Mouse (Mus musculus) forelimb bud, embryonic 11.5 days (tissue): Measurements from ENCODE around the gene Zfp65.
"Not testable (repeated sequence)": the region's sequence is repeated elsewhere in the genome, so short reads cannot be mapped to it uniquely, and the experiment has no call there.

Source experiments
- DNase-seq: peaks from one replicate; pipeline ENCODE4 v3.0.0-alpha.2; 2012; ENCODE audit warnings: low read depth, low spot score

Zfp65 gene

DNA sequence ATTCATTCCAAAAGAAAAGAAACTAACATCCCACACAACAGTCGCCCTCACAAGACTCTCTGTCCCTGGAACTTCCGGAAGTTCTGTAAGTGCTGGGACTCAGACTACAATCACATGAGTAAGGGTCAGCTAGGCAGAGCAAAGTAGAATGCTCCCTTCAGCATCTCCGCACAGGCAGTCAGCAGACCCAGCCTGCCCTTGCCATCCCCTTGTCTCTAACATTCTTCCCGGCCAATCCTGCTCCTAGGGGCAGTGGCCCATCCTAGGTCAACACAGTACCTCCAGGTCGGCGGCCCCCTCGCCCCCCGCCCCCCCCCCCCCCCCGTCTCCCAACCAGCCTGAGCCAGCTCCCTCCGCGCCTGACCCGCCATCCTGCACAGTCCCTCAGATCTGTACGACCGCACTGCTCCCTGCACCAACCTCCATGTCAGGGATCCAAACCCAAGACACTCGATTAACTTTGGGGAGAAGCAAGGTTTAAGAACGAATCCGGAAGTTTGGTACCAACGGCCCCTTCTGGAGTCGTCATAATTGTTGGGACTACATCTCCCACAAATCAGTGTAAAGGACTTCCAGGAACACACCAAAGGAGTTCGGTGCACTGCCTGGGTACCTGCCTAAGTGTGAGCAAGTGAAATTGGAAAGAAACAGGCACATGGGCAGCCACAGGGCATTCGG is at the start of gene Zfp65:
Zfp65 (minus strand) TSS at position 533 of the 678 bp plus-strand sequence.
- DNase-seq, result peak; percentile 52

- no peak for DNase-seq
Observed at GRCm38 (mm10) chr13:67763031-67763768, 34.2 kb upstream of the Zfp65 start.

DNA sequence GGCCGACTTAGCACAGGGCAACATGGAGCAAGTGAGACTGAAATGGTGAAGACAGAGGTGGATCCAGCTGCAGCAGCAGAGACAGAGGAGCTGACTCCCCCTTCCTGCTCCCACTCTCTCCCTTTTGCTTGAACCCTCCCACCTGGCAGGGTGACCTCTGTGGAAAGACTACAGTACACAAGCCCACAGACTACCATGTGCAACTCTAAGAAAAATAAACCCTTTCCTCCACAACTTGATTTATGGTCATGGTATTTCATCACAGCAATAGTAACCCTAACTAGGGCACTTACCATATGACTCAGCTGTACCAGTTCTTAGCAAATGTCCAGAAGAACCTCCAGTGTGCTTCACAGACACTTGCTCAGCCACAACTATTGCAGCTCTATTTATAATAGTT is 31.0 kb upstream of the Zfp65 start:
- no peak for DNase-seq

GRCm38 (mm10) chr13:67755761-67756160 is 26.8 kb upstream of the Zfp65 start:
- DNase-seq, result no peak

- DNase-seq, result peak; percentile 40
Observed at GRCm38 (mm10) chr13:67754333-67755306, 25.6 kb upstream of the Zfp65 start, which contains the start of gene Zfp85. Gene Zfp85, minus strand, starts transcription at chr13:67755228.

DNA sequence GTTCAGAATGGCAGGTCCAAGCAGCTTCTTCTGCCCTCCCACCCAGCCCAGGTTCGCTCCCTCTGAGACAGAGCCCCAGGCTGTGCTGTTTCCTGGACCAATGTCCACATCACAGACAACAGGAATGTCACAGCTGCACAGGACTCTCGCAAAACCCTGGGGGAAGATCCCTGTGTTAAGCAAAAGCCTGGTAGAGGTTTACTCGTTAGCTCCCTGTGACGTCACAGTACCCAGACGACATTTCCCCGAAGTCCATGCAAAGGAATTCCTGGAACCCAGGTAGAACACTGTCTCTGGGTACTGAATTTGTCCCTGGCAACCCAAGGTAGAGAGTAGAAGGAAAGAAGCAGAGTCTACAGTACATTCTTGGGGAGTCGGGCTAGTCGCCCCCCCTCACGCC is 14.9 kb upstream of the Zfp65 start:
- no peak for DNase-seq

DNA sequence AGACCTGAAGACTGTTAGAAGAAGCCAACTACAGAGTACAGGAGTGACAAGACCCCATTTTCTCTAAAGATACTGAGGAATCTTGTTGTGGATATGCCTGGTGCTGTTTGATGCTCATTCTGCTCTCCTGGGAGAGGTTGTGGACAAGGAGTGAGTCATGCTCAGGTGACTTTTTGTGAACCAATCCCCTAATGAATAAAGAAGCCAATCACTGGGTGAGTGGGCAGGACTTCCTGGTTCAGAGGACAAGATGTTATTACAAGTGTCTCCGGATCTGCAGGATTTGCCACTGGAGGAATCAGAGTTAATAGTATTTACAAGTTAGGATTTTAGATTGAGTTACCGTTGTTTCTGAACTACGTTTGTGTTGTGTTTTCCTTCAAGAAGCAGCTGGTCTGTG is 14.0 kb upstream of the Zfp65 start:
- no peak for DNase-seq

DNA sequence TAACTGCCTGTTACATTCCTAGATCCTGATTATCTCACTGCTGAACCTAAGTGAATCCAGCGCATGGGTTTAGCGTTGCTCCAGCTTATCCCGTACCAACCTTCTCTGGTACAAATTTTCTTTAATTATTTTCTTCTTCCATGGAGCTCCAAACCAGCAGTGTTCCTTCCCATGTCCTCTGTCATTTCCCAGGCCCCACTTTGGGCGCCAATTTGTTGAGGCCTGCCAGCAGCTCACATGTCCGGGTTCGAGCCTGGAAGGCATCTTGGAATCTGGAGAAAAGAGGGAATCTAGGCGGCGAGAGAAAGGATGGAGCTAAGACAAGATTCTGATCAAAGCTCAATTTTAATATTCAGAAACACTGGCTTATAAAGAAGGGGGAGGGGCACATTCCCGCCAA is 5.4 kb upstream of the Zfp65 start:
- not testable (repeated sequence) for DNase-seq

DNA sequence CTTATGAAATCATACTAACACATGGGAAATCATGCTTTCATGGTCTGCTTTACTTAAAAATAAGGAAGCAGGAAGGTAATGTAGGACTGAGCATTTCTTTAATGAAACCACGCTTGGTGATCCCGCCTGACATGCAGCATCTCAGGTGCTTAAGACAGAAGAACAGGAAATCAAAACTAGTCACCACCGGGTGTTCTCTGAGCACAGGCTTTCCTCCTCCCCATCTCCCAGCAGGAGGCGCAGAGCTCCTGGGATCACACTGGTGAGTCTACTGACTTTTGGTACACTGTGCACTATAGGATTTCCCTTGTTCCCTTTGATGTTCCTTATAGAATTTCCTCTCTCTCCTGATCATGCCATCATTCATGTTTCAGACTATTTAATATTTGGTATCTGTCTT is 468 bp upstream of the Zfp65 start:
- DNase-seq, result not testable (repeated sequence)

- no peak for DNase-seq
Observed at GRCm38 (mm10) chr13:67728106-67728505, 867 bp downstream of the Zfp65 start.

- not testable (repeated sequence) for DNase-seq
Observed at GRCm38 (mm10) chr13:67725331-67725730, 3.6 kb downstream of the Zfp65 start.

DNA sequence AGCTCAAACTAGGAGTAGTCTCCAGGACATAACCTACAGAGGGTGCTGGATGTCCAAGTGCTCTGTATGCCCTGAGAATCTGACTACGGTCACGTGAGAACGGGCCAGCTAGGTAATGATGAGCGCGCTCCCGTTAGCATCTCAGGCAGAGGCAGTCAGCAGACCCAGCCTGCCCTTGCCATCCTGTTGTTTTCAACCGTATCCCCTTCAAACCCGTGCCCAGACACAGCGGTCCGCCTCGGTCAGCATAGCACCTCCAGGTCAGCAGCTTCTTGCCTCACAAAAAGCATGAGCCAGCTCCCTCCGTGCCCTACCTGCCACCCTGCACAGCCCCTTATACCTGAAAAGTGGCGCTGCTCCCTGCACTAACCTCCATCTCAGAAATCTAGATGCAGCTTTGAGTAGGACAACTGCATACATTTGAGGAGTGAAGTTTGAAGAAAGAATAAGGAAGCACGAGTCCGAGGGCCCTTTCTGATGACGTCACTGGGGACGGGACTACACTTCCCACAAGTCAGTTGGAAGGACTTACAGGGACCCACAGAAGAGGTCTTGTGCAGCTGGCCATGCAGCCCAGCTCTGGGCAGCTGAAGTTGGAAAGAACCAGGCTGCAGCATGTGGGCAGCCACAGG is 5.0 kb downstream of the Zfp65 start:
- DNase-seq, result peak; percentile 90

GRCm38 (mm10) chr13:67686971-67687370 is 42.0 kb downstream of the Zfp65 start, which contains the start of gene Zfp738:
Gene Zfp738, minus strand, starts transcription at chr13:67687071.
- no peak for DNase-seq

DNA sequence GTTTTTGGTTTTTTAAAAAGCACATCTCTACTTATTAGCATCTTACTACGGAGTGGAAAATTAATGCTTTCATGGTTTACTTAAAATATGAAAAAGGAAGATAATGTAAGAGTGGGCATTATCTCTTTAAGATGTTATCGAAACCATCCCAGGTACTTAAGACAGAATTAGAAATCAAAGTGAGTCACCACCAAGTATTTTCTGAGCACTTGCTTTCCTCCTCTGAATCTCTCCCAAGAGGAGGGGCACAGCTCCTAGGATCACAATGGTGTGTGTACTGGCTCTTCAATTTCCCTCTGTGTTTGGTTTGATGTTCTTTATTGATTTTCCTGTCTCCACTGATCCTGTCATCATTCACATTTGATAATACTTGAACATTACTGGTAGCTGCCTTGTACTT is 45.1 kb downstream of the Zfp65 start:
- DNase-seq, result not testable (repeated sequence)

- DNase-seq, result peak; percentile 90
Observed at GRCm38 (mm10) chr13:67682959-67683735, 45.8 kb downstream of the Zfp65 start.

DNA sequence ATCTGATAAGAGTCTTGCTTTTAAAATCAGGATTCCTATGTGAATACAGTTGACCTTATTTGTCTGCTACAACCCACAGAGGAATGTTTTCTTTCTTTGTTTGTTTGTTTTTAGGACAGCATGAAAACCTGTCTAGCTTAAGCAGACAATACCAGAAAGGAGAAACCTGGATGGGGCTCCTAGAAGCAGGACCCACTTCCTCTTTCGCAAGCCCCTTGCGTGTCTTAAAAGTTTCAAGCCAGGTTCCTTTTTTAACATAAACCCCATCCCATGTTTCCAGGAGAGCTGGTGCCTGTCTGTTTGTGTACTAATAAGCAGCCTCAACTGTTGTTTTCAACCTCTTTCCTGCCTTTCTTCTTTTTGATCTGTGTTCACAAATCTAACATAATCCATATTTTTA is 54.1 kb downstream of the Zfp65 start:
- no peak for DNase-seq
